Mouse (Mus musculus) urinary bladder, postnatal 25 days (tissue): ENCODE measurements around the gene Myocd.
A peak's percentile ranks its signal among the peaks of the same experiment; 100 is the strongest.

Experiments used
- DNase-seq: peaks from one replicate; pipeline ENCODE4 v3.0.0; 2022; ENCODE audit warnings: low spot score

The Myocd gene

DNA sequence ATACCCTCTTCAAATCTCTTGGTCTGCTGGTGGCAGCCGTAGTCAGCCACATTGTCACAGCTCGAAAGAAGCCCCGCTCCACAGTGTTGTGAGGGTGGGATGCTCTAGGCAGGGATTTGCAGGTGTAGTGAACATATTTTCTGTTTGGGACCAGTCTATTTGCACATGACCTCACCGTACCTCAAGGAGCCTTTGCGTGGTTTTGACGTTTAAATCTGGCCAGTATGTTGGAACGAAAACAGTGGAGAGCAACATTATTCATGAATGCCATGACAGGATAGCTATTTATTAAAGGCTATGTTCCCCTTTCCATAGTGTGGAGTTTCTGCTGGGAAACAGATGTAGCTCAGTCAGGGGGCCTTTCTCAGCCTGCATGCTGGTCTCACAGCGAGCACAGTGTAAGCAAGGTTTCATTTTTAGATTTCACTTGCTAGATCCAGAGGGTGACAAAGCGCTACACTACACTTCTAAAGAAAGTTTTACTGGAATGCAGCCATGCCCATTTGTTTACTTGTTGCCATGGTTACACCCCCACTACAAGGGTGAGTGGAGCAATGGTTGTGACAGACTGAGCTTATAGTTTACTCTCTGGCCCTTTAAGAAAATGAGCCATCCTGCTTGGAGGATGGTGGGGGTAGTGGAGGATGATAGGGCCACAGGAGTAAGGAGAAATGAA is 54.7 kb downstream of the Myocd start:
- DNase-seq, result no peak

DNA sequence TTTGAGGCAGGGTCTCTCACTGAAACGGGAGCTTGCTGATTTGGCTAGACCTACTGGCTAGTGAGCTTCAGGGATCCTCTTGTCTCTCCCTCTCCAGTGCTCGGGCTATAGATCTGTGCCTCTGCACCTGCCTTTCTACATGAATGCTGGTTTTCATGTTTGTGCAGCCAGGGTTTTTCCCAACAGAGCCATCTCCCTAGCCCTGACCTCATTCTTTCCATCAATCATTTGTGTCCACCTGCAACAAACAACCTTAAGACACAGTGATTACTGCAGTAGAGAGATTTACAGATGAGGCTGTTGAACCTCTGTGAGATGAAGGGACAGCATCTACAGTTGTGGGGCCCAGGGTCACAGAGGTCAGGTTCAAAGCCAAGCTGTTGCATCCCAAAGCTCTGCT is 56.0 kb downstream of the Myocd start:
- DNase-seq, result no peak

DNA sequence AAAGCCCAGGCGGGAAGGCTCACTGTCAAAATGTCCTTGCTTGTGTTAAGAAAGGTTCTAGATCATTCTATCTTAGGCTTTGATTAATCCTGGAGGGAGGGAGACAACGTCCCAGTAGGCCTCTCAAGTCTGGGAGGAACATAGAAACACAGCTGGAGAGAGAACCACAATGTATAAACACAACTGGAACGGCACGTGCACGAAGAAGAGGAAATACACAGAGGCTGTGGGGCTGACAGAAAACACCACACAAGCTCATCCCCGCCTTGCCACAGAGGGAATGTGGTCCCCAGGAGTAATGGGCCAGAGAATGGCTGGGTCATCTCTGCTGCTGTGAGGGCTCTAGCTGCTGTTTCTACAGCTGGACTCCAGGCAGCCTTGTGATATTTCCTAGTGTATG is 58.1 kb downstream of the Myocd start:
- no peak for DNase-seq

- no peak for DNase-seq
Measured at GRCm38 (mm10) chr11:65209441-65209840, 60.3 kb downstream of the Myocd start.

DNA sequence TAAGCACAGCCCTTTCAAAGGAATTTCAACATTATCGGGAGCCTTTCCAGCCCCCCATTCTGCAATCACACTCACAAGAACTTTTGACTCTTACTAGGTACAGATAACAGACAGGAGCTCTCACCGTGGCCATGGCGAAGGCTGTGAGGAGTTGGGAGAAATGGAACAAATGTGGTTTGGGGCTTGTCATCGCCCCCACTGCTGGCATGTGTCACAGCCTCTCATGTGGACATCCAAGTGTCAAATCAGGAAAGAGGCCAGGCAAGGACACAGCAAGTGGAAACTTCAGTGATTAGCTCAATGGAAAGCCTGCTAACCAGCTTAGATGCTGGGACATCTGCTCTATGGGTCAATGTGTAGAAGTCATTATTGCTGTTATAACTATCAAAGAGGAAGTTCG is 64.5 kb downstream of the Myocd start:
- no peak for DNase-seq

DNA sequence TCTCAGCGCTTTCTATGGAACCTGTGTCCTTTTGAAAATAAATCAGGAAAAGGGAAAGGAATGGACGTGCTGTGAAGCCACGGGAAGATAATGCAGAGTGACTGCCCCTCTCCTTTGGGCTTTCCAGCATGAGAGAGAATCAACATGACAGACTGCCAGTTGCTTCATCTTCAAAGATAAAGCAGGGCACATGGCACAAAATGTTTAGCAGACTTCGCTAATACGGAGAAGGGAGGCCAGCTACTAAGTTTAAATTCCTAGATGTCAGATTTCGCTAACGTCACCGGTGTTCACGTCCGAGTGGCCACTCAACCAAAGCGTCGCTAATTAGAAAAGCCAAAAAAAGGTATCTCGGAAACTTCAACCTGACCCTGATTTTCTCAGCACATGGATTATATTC is 65.1 kb downstream of the Myocd start:
- DNase-seq, result no peak

DNA sequence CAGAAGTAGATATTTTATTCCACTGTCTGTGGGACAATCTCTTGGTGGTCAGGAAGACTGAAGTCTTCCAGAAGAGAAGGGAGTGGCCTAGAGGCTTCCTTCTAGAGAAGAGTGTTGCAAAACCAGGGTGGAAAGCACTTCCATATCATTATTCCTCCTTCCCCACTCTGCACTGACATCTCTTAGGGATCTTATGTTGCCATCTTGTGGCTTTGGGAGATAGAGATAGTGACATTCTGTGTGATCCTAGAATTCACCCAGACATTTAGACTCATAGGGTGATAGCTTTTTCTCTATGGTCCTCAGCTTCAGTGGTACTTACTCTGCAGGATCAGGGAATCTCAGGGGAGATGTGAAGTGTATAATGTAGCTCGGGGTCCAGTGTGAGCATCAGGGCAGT is 66.8 kb downstream of the Myocd start:
- no peak for DNase-seq

- no peak for DNase-seq
Measured at GRCm38 (mm10) chr11:65202236-65202635, 67.6 kb downstream of the Myocd start.

GRCm38 (mm10) chr11:65198026-65198425 is 71.8 kb downstream of the Myocd start:
- no peak for DNase-seq

DNA sequence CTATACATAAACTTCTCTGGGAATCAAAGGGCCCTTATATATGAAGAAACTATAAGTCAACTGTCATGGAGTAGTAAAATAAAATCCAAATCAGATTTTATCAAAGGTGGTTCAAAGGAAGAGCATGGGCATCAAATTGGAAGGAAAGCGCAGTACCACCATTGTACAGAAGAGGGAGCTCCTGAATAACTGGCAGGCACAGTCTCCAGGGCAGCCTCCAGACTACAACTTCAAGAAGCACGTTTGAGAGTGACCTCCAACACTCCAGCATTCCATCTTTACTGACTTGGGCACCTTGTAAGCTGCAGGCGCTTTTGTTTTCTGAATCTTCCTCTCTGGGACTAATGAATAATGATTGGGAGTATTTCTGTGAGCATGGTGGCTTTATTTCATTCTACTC is 72.5 kb downstream of the Myocd start:
- DNase-seq, result peak; percentile 71

GRCm38 (mm10) chr11:65186974-65187373 is 82.8 kb downstream of the Myocd start:
- no peak for DNase-seq

GRCm38 (mm10) chr11:65185114-65185513 is 84.7 kb downstream of the Myocd start:
- no peak for DNase-seq

GRCm38 (mm10) chr11:65170121-65170750 is 99.6 kb downstream of the Myocd start:
- DNase-seq, result no peak

- DNase-seq, result peak; percentile 66
Measured at GRCm38 (mm10) chr11:65162767-65163120, 107.0 kb downstream of the Myocd start, which contains the start of gene Arhgap44. Arhgap44 (minus strand) TSS chr11:65162961.

- peak; percentile 18 for DNase-seq
Measured at GRCm38 (mm10) chr11:65161881-65162766, 107.7 kb downstream of the Myocd start.

GRCm38 (mm10) chr11:65160991-65161880 is 108.6 kb downstream of the Myocd start:
- DNase-seq, result no peak

DNA sequence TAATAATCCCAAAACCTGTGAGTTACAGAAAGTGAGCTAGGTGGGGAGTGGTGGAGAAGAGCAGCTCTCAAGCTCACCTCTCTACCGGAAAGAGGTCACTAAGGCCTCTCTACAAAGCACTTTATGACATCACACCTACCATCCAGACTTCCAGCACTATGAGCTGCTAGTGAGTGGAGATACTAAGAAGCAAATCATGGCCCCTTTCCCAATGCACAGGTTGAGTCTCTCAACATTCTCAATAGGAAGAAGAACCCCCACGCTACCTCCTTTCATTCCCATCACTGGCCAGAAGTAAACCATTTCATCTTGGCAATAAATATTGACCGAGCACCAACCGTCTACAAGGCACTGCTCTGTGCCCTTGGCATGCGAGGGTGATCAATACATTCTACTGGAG is 110.0 kb downstream of the Myocd start, which contains the start of gene 1700086D15Rik:
TSS of gene 1700086D15Rik (minus strand) at position 101 of the 400 bp plus-strand sequence.
- DNase-seq, result no peak

- DNase-seq, result no peak
Measured at GRCm38 (mm10) chr11:65158658-65158990, 111.2 kb downstream of the Myocd start.

GRCm38 (mm10) chr11:65157966-65158657 is 111.7 kb downstream of the Myocd start:
- no peak for DNase-seq

GRCm38 (mm10) chr11:65153006-65153405 is 116.8 kb downstream of the Myocd start:
- no peak for DNase-seq

GRCm38 (mm10) chr11:65148441-65148840 is 121.3 kb downstream of the Myocd start:
- no peak for DNase-seq
